Mouse (Mus musculus): ENCODE measurements around the gene Themis2. TPM values are rescaled to one million over a fixed set of nuclear protein-coding genes. Genes with fewer than 3 reads are reported as not detected.

Gene Themis2
- polyA plus RNA-seq (2014; fragmentation: Nextera tagmentation; extraction: Ambion mirVana), result 1.1 TPM in 2 replicates

DNA sequence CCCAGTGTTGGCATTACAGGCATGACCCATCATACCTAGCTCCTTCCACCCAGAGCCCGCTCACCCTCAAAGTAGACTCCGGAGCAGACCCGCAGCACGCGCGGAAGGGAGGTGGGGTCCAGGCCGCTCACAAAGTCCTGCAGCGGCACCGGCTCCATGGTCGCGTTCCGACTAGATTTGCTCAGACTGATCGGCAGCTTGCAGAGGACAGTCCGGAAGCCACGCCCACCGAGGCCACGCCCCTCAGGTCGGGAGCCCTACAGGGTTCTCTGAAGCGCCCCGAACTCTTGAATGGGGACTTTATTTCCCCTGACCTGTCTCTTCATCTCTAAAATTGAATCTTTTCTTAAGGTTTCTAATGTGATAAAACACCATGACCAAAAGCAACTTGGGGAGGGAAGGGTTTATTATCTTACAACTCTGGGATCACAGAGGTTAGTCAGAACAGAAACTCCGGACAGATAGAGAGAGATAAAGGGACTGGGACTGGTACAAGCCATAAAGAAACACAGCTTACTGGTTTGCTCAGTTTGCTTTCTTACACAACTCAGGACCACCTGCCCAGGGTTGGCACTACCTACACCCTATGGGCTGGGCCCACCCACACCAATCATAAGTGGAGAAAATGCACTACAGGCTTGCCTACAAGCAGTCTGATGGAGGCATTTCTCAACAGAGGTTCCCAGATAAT lies at the start of gene Themis2:
TSS of gene Themis2 (minus strand) at position 192 of the 691 bp plus-strand sequence.
- Histone ChIP-seq H3K9ac (ENCODE audit: low read length) (peak within 1 kb of the TSS; percentile 44; the same call in 1 of the 2 replicates), H3K36me3 (ENCODE audit: control insufficient read depth, insufficient read depth, low read length) (no peaks in the 10 kb centered on the region), H3K4me2 (peak within 1 kb of the TSS; percentile 52), H3K27me3 (ENCODE audit: control insufficient read depth, insufficient read depth, low read length) (peaks cover 3% of the 10 kb centered on the region; the same call in 1 of the 2 replicates), H3K4me3 (ENCODE audit: low read depth, low read length) (peak within 1 kb of the TSS; percentile 30), H3K27ac (ENCODE audit: low read depth, low read length) (no peak within 1 kb of the TSS), H3K4me1 (ENCODE audit: control insufficient read depth, insufficient read depth, low read length) (no peaks in the 10 kb centered on the region), H3K9me3 (ENCODE audit: control insufficient read depth, low read length) (no peaks in the 10 kb centered on the region)
- 2% methylated on average over 21 of the region's 21 CpGs for WGBS
- DNase-seq (ENCODE audit: low spot score, missing footprints) (peak; percentile 96), ATAC-seq (ENCODE audit: low FRiP score) (0 out of 2 replicates have a peak, but pooled peaks have one; percentile 19)

DNA sequence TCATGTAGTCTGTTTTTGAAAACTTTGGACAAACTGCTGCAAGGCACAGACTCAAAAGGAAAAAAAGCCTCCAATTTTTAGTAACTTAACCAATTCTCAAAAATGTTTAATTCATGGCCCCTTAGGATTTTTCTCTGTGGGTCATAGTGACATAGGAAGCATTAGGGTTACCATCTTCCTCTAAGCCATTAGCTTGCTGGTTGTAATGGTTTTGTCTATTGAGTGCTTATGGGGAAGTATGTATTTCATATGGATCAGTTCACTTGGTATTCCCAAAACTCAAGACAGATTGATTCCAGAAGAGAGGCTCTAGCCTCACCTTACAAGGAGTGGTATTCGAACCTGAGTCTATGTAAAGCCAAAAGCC lies 47.5 kb upstream of the Themis2 start:
- Histone ChIP-seq H3K4me2 (peak overlapping the region; percentile 57), H3K4me1 (ENCODE audit: control insufficient read depth, insufficient read depth, low read length) (peaks cover 7% of the 10 kb centered on the region; the same call in 1 of the 2 replicates), H3K36me3 (ENCODE audit: control insufficient read depth, insufficient read depth, low read length) (peaks cover 5% of the 10 kb centered on the region), H3K27me3 (ENCODE audit: control insufficient read depth, insufficient read depth, low read length) (no peaks in the 10 kb centered on the region), H3K9me3 (ENCODE audit: control insufficient read depth, low read length) (no peaks in the 10 kb centered on the region), H3K9ac (ENCODE audit: low read length) (peak overlapping the region; percentile 96), H3K27ac (ENCODE audit: low read depth, low read length) (peak overlapping the region; percentile 62), H3K4me3 (ENCODE audit: low read depth, low read length) (peak overlapping the region; percentile 92; the same call in 1 of the 2 replicates)
- DNase-seq (ENCODE audit: low spot score, missing footprints) (no peak), ATAC-seq (ENCODE audit: low FRiP score) (no peak)
- 84% methylated on average over 1 of the region's 1 CpGs for WGBS

DNA sequence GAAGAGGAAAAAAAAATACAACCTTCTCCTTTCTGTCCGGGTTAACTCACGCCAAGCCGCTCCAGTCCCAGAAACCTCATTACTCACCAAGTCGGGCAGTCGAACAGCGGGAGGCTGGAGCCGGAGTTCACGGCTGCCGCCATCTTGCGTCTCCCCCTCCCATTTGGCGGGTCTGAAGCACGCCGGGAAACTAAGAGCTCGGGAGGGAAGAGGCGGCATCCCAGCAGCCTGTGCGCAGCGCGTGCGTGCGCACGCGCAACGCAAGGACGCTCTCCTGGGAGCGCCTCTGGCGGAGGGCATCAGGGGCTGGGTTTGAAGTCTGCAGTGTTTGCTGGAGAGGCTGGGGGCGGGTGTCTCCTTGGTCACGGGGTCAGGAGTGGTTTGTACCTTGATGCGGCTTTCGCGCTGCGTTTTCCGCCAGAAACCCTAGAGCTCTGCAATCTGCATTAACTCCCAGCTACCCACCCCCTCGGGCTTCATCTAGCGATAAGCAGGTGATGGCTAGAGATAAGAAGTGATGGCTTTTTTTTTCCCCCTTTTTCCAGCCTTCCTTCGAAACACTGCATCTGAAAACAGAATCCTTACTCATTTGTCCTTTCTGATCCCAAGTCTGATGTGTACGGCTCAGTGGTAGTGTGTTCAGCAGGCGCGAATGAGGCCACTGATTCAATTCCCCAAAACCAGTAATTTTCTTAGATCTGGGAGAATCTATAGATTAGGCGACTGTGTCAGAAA lies 47.0 kb upstream of the Themis2 start, which contains the start of gene Ppp1r8:
TSS of gene Ppp1r8 (minus strand) at position 200 of the 735 bp plus-strand sequence.
- WGBS, result under 1% methylated on average over 40 of the region's 40 CpGs
- ATAC-seq (ENCODE audit: low FRiP score) (peak; percentile 100), DNase-seq (ENCODE audit: low spot score, missing footprints) (peak; percentile 97)
- Histone ChIP-seq H3K4me3 (ENCODE audit: low read depth, low read length) (peak within 1 kb of the TSS; percentile 92), H3K9me3 (ENCODE audit: control insufficient read depth, low read length) (no peaks in the 10 kb centered on the region), H3K9ac (ENCODE audit: low read length) (peak within 1 kb of the TSS; percentile 96), H3K27ac (ENCODE audit: low read depth, low read length) (peak within 1 kb of the TSS; percentile 62), H3K27me3 (ENCODE audit: control insufficient read depth, insufficient read depth, low read length) (no peaks in the 10 kb centered on the region), H3K36me3 (ENCODE audit: control insufficient read depth, insufficient read depth, low read length) (peaks cover 10% of the 10 kb centered on the region), H3K4me1 (ENCODE audit: control insufficient read depth, insufficient read depth, low read length) (peaks cover 7% of the 10 kb centered on the region; the same call in 1 of the 2 replicates), H3K4me2 (peak within 1 kb of the TSS; percentile 72)

DNA sequence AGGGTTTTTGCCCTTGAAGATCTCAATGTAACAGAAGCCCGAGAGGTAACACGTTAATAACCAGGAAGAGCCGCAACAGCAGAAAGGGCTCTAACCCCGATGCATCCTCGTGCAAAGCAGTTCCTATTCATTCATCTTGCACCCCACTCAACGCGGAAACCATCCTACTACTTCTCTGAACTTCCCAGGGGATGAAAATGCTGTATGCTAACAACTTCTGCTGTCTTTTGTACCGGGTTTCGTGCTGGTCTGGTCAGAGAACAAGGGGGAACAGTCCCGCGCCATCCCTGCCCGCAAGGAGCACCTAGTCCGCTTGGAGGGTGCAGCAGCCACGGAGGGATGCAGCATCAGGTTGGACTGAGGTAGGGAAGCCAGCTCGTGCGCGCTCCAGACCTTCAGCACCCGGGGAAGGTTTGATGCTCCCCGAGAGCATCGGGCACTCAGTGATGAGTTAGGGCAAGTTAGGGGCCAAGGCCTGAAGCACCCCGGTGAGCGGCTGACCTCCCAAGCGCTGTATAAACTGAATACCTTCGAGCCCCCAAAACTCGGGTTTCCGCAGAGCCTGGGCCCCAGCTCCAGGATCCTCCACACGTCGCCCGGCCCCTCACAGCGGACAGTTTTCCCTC lies 46.2 kb upstream of the Themis2 start:
- peak; percentile 48; the same call in 1 of the 2 replicates for ATAC-seq (ENCODE audit: low FRiP score)
- under 1% methylated on average over 30 of the region's 30 CpGs for WGBS
- no peaks in the 10 kb centered on the region for H3K27me3 ChIP-seq (ENCODE audit: control insufficient read depth, insufficient read depth, low read length)
- peak overlapping the region; percentile 92 for H3K4me3 ChIP-seq (ENCODE audit: low read depth, low read length)
- H3K4me2 ChIP-seq, result peak overlapping the region; percentile 72
- peak; percentile 95 for DNase-seq (ENCODE audit: low spot score, missing footprints)
- no peaks in the 10 kb centered on the region for H3K9me3 ChIP-seq (ENCODE audit: control insufficient read depth, low read length)
- H3K36me3 ChIP-seq (ENCODE audit: control insufficient read depth, insufficient read depth, low read length), result peaks cover 13% of the 10 kb centered on the region
- H3K9ac ChIP-seq (ENCODE audit: low read length), result peak overlapping the region; percentile 96
- peaks cover 7% of the 10 kb centered on the region; the same call in 1 of the 2 replicates for H3K4me1 ChIP-seq (ENCODE audit: control insufficient read depth, insufficient read depth, low read length)
- H3K27ac ChIP-seq (ENCODE audit: low read depth, low read length), result peak overlapping the region; percentile 55

DNA sequence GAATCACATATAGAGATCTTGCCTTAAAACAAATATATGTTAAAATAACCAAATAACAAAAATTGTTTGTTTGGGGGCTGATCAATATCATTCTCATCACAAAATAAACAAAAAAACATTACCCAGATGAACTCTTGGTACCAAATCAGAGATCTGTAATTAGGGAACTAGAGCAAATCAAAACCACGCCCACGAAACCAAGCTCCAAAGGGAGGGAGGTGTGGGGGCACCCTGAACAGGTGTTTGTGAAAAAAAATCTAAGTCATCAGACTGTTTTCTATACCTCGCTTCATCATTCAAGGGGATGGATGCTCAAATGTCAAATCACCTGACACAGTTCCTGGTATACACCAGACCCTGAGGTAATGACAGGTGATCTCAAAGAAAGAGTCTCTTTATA lies 45.3 kb upstream of the Themis2 start:
- 86% methylated on average over 3 of the region's 3 CpGs for WGBS
- Histone ChIP-seq H3K27ac (ENCODE audit: low read depth, low read length) (no peak overlapping the region), H3K4me1 (ENCODE audit: control insufficient read depth, insufficient read depth, low read length) (peaks cover 7% of the 10 kb centered on the region; the same call in 1 of the 2 replicates), H3K9ac (ENCODE audit: low read length) (peak overlapping the region; percentile 96), H3K27me3 (ENCODE audit: control insufficient read depth, insufficient read depth, low read length) (no peaks in the 10 kb centered on the region), H3K4me2 (peak overlapping the region; percentile 72), H3K36me3 (ENCODE audit: control insufficient read depth, insufficient read depth, low read length) (peaks cover 13% of the 10 kb centered on the region), H3K4me3 (ENCODE audit: low read depth, low read length) (peak overlapping the region; percentile 92), H3K9me3 (ENCODE audit: control insufficient read depth, low read length) (no peaks in the 10 kb centered on the region)
- DNase-seq (ENCODE audit: low spot score, missing footprints) (no peak), ATAC-seq (ENCODE audit: low FRiP score) (no peak)

DNA sequence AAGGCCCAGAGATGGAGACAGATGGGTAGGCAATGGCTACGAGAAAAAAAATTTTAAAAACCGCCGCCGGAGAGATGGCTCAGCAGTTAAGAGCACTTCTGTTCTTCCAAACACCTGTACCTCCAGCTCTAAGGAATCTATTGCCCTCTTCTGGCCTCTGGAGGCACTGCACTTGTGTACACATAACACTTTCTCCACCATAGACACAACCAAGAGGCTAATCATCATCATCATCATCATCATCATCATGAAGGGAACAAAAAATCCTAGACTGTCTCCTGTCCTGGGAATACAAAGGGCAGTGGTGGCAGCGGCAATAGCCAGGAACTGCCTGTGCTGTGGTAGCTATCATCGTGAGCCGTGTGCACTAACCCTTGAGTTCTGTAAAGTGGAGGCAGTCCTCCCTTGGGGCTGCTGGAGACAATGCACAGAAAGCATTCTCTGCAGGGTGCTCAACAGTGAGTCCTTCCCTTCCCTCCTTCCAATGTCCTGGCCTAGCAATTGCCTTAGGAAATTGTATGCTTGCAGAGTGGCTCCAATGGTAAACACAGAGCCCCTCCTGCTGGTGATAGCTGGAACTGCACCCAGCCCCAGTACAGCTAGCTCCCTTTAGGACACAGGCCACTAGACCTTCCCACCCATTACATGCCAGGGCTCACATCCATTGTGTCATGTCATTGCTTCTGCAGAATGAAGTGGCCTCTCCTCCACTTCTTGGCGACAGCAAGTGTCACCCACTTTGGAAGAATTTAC lies 27.6 kb upstream of the Themis2 start:
- H3K36me3 ChIP-seq (ENCODE audit: control insufficient read depth, insufficient read depth, low read length), result peaks cover 18% of the 10 kb centered on the region

DNA sequence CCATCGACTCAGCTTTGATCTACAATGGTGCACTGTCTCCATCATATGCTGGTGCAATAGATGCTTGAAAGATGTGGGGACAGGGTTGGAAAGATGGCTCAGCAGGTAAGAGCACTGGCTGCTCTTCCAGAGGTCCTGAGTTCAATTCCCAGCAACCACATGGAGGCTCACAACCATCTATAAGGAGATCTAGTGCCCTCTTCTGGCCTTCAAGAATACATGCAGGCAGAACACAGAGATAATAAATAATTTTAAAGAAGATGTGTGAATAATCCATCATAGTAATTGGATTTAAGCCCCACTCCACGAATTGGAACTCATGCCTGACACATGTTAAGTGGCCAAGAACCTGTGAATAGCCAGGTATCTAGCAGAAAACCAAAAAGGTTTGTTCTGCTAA lies 22.3 kb upstream of the Themis2 start:
- H3K4me1 ChIP-seq (ENCODE audit: control insufficient read depth, insufficient read depth, low read length), result no peaks in the 10 kb centered on the region
- H3K27me3 ChIP-seq (ENCODE audit: control insufficient read depth, insufficient read depth, low read length), result no peaks in the 10 kb centered on the region
- 50% methylated on average over 2 of the region's 2 CpGs for WGBS
- no peak overlapping the region for H3K9ac ChIP-seq (ENCODE audit: low read length)
- H3K9me3 ChIP-seq (ENCODE audit: control insufficient read depth, low read length), result peaks cover 4% of the 10 kb centered on the region; the same call in 1 of the 2 replicates
- H3K36me3 ChIP-seq (ENCODE audit: control insufficient read depth, insufficient read depth, low read length), result no peaks in the 10 kb centered on the region
- ATAC-seq (ENCODE audit: low FRiP score) (no peak), DNase-seq (ENCODE audit: low spot score, missing footprints) (no peak)
- no peak overlapping the region for H3K27ac ChIP-seq (ENCODE audit: low read depth, low read length)
- no peak overlapping the region for H3K4me2 ChIP-seq
- H3K4me3 ChIP-seq (ENCODE audit: low read depth, low read length), result no peak overlapping the region

More for the DNA sequence above, 27.6 kb upstream of the Themis2 start:
- no peak overlapping the region for H3K27ac ChIP-seq (ENCODE audit: low read depth, low read length)
- ATAC-seq (ENCODE audit: low FRiP score) (no peak), DNase-seq (ENCODE audit: low spot score, missing footprints) (peak; percentile 92)
- no peak overlapping the region for H3K4me3 ChIP-seq (ENCODE audit: low read depth, low read length)
- H3K4me1 ChIP-seq (ENCODE audit: control insufficient read depth, insufficient read depth, low read length), result no peaks in the 10 kb centered on the region
- no peaks in the 10 kb centered on the region for H3K27me3 ChIP-seq (ENCODE audit: control insufficient read depth, insufficient read depth, low read length)
- peaks cover 4% of the 10 kb centered on the region; the same call in 1 of the 2 replicates for H3K9me3 ChIP-seq (ENCODE audit: control insufficient read depth, low read length)
- H3K9ac ChIP-seq (ENCODE audit: low read length), result no peak overlapping the region
- 77% methylated on average over 8 of the region's 8 CpGs for WGBS
- H3K4me2 ChIP-seq, result no peak overlapping the region

DNA sequence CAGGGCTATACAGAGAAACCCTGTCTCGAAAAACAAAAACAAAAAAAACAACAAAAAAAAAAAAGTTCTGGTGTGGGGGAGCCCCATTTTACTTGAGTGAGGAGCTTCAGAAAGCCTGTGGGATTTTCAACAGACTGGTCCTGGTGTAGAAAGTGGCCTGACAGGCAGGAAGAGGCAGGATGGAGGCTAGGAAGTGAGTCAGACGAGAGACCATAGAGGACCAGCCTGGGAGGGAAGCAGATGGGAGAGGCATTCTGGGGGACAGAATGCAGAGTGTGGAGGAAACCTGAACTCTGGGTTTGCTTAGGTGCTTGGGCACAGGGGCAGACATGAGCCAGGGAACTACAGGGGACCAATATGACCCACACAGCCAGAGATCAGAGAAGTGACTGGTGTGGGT lies 20.7 kb upstream of the Themis2 start:
- no peak overlapping the region for H3K9ac ChIP-seq (ENCODE audit: low read length)
- no peak for DNase-seq (ENCODE audit: low spot score, missing footprints)
- no peaks in the 10 kb centered on the region for H3K27me3 ChIP-seq (ENCODE audit: control insufficient read depth, insufficient read depth, low read length)
- H3K9me3 ChIP-seq (ENCODE audit: control insufficient read depth, low read length), result peaks cover 4% of the 10 kb centered on the region; the same call in 1 of the 2 replicates
- WGBS, result 83% methylated on average over 2 of the region's 2 CpGs
- no peaks in the 10 kb centered on the region for H3K36me3 ChIP-seq (ENCODE audit: control insufficient read depth, insufficient read depth, low read length)
- no peak overlapping the region for H3K27ac ChIP-seq (ENCODE audit: low read depth, low read length)
- no peaks in the 10 kb centered on the region for H3K4me1 ChIP-seq (ENCODE audit: control insufficient read depth, insufficient read depth, low read length)
- no peak overlapping the region for H3K4me2 ChIP-seq
- no peak for ATAC-seq (ENCODE audit: low FRiP score)
- H3K4me3 ChIP-seq (ENCODE audit: low read depth, low read length), result no peak overlapping the region
